Mouse (Mus musculus): ENCODE measurements around the gene Trdmt1. TPM values are rescaled to one million over a fixed set of nuclear protein-coding genes. Genes with fewer than 3 reads are reported as not detected.
"Not testable (repeated sequence)": the region's sequence is repeated elsewhere in the genome, so short reads cannot be mapped to it uniquely, and the experiment has no call there.

Trdmt1 gene
- total RNA-seq (2017), result 5.6 to 15.4 TPM (median 15.0 TPM) in 3 replicates

DNA sequence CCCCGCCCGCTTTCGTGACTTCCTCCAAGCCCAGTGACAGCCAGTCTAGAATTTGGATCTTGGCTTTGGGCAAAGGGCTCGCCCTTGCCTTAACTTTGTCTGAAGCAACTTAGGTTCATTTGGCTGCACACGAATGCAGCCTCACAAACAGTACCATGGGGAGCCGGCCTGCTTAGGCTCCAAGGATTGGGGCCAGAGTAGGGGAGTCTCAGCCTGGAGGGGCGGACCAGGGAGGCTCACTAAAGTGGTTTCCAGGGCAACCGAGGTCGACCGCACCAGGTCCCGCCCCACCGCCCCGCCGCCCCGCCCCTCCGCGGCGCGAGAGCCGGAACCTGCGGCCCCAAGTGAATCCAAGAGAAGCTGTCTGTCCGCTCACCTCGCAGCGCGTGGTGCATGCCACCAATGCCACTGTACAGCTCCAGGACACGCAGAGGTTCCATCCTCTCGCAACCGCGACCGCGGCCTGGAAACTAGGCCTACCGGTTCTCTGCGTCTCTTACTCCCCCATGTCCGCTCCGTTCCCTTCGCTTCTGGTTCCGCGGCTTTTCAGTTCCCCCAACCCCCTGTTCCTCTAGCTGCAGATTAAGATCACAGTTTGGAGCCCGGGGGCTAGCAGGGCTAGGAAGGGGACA, at the start of gene Trdmt1:
Gene Trdmt1 (minus strand): TSS at position 476 of the 632 bp plus-strand sequence.
- ATAC-seq (replicated peaks; ENCODE audit: insufficient number of reproducible peaks, low FRiP score, low TSS enrichment, poor library complexity, severe bottlenecking), result peak; percentile 86

DNA sequence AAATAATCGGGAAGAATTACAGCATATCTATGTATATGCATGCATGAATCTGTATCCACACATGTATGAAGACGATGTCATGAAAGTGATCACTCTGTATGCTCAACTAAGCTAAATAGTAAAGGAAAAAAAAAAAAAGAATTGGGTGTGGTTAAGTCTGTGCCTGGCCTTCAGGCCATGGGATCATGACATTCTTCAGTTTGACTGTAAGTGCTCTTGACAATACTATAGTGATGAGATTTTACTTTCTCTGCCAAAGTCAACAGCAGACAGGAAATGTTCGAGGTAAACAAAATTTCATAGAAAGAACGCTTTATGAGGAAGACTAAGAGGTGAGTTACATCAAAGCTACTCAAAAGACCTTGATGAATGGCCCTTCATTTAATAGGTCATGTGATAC, 48.9 kb upstream of the Trdmt1 start:
- ATAC-seq (replicated peaks; ENCODE audit: insufficient number of reproducible peaks, low FRiP score, low TSS enrichment, poor library complexity, severe bottlenecking), result no peak

DNA sequence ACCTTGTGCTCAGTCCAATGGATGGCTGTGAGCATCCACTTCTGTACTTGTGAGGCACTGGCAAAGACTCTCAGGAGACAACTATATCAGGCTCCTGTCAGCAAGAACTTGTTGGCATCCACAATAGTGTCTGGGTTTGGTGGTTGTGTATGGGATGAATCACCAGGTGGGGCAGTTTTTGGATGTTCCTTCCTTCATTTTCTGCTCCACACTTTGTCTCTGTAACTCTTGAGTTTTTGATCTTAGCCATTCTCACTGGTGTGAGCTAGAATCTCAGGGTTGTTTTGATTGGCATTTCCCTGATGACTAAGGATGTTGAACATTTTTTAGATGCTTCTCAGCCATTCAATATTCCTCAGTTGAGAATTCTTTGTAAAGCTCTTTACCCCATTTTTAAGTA, 39.3 kb upstream of the Trdmt1 start:
- ATAC-seq (replicated peaks; ENCODE audit: insufficient number of reproducible peaks, low FRiP score, low TSS enrichment, poor library complexity, severe bottlenecking), result not testable (repeated sequence)

- ATAC-seq (replicated peaks; ENCODE audit: insufficient number of reproducible peaks, low FRiP score, low TSS enrichment, poor library complexity, severe bottlenecking), result no peak
These were observed 37.7 kb upstream of the Trdmt1 start for GRCm38 (mm10) chr2:13582184-13582583.

- ATAC-seq (replicated peaks; ENCODE audit: insufficient number of reproducible peaks, low FRiP score, low TSS enrichment, poor library complexity, severe bottlenecking), result no peak
These were observed 35.5 kb upstream of the Trdmt1 start for GRCm38 (mm10) chr2:13579991-13580390.

DNA sequence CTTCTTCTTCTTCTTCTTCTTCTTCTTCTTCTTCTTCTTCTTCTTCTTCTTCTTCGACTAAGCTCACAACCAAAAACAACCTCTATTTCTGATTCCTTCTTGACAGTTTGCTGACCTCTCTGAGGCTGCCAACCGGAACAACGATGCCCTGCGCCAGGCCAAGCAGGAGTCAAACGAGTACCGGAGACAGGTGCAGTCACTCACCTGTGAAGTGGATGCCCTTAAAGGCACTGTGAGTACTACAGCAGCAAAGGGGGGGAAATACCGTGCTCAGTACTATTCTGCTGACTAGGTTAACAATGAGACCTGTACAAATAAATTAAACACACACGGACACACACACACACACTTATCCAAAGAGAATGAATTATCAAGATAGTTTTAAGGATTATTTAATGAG, 34.8 kb upstream of the Trdmt1 start:
- no peak for ATAC-seq (replicated peaks; ENCODE audit: insufficient number of reproducible peaks, low FRiP score, low TSS enrichment, poor library complexity, severe bottlenecking)

- no peak for ATAC-seq (replicated peaks; ENCODE audit: insufficient number of reproducible peaks, low FRiP score, low TSS enrichment, poor library complexity, severe bottlenecking)
These were observed 34.1 kb upstream of the Trdmt1 start for GRCm38 (mm10) chr2:13578473-13579152.

DNA sequence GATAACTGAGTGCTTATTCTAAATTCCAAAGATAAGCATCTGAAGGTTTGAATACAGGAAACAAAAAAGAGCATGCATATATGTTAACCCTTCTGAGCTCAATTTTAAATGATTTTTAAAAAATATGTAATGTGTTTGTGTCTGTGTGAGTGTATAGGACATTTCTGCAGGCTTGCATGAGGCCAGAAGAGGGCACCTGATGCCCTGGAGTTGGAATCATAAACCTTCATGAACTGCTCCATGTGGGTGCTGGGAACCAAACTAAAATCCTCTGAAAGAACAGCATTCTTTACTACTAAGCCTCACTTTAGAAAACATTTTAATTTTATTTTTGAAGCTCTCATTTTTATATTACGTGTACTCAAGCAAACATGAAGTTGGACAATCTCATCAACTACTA, 32.9 kb upstream of the Trdmt1 start:
- ATAC-seq (replicated peaks; ENCODE audit: insufficient number of reproducible peaks, low FRiP score, low TSS enrichment, poor library complexity, severe bottlenecking), result no peak

- no peak for ATAC-seq (replicated peaks; ENCODE audit: insufficient number of reproducible peaks, low FRiP score, low TSS enrichment, poor library complexity, severe bottlenecking)
These were observed 31.5 kb upstream of the Trdmt1 start for GRCm38 (mm10) chr2:13575926-13576325.

- peak; percentile 49 for ATAC-seq (replicated peaks; ENCODE audit: insufficient number of reproducible peaks, low FRiP score, low TSS enrichment, poor library complexity, severe bottlenecking)
These were observed 30.9 kb upstream of the Trdmt1 start for GRCm38 (mm10) chr2:13575287-13575801.

- peak; percentile 61 for ATAC-seq (replicated peaks; ENCODE audit: insufficient number of reproducible peaks, low FRiP score, low TSS enrichment, poor library complexity, severe bottlenecking)
These were observed 30.3 kb upstream of the Trdmt1 start for GRCm38 (mm10) chr2:13574801-13575150.

- ATAC-seq (replicated peaks; ENCODE audit: insufficient number of reproducible peaks, low FRiP score, low TSS enrichment, poor library complexity, severe bottlenecking), result peak; percentile 44
These were observed 29.8 kb upstream of the Trdmt1 start for GRCm38 (mm10) chr2:13574066-13574800.

- peak; percentile 16 for ATAC-seq (replicated peaks; ENCODE audit: insufficient number of reproducible peaks, low FRiP score, low TSS enrichment, poor library complexity, severe bottlenecking)
These were observed 29.1 kb upstream of the Trdmt1 start, which contains the start of gene Vim for GRCm38 (mm10) chr2:13573408-13574065. Vim (plus strand) TSS chr2:13573927.

DNA sequence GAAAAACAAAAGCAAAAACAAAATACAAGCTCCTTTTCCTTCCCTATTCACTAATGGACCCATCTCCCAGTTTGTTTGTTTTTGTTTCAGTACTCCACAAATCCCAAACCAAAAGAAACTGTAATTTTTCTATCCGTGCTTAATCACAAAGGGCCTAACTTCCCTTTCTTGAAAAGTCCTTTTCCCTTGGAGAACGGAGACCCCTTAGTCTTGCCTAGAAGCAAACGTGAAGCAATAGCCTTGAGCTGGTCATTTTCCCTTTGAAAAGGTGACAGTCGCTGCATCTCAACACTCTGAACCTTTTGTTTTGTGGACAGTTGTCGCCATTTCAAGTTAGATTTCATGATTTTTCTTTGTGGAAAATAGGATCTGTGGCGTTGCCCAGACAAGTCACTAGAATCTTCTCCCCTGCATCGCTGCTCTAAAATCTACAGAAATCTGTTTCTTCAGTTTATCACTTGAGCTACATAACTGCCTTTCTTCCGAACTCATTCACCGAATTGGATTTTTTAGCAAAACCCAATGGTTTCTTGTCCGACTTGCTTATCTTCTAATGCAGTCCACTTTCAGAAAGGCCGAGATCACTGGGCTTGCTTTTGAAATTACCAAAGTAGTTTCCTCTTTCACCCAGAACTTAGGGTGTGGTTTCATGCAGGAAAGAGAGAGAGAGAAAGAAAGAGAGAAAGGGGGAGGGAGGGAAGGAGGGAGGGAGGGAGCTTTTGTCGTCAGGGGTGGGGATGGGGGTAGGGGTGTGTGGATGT, 28.4 kb upstream of the Trdmt1 start:
- no peak for ATAC-seq (replicated peaks; ENCODE audit: insufficient number of reproducible peaks, low FRiP score, low TSS enrichment, poor library complexity, severe bottlenecking)

DNA sequence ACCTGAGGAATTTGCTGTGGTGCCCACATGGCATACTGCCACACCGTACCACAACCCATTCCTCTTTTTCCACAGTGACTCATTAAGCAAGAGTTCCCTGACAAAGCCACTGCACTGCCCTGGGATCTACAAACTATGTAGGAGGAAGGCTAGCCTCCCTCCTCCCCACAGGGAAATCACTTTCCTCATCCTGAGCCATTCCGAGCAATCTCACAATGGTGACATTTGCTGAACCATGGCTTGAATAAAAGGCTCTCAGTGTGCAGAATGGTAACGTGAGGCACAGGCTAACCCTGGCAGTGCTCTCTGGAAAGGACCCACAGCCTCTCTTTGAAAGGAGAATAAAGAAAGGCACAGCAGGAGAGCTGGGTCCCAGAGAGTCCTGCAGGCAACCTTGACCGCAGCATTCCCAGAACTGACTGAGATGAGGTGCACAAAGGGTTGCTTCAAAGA, 27.7 kb upstream of the Trdmt1 start:
- ATAC-seq (replicated peaks; ENCODE audit: insufficient number of reproducible peaks, low FRiP score, low TSS enrichment, poor library complexity, severe bottlenecking), result no peak

DNA sequence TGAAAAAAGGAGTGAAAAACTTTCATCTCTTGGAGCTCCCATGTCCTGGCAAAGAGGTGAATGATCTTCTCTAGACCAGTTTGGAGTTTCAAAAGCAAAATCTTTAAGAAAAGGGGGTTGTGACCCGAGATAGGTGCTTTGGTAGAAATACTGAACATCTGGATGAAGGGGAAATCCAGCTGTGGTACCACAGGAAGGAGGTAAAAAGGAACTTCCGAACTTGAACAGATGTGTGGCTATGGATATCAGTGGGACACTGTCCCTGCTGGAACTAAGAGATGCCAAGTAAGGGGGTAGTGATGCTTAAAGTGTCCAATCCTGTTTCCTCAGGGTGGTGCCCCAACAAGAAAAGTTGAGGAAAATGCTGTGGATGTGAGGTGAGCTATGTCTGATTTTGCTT, 25.7 kb upstream of the Trdmt1 start:
- ATAC-seq (replicated peaks; ENCODE audit: insufficient number of reproducible peaks, low FRiP score, low TSS enrichment, poor library complexity, severe bottlenecking), result no peak

GRCm38 (mm10) chr2:13560396-13560795, 15.9 kb upstream of the Trdmt1 start:
- ATAC-seq (replicated peaks; ENCODE audit: insufficient number of reproducible peaks, low FRiP score, low TSS enrichment, poor library complexity, severe bottlenecking), result no peak

GRCm38 (mm10) chr2:13559729-13560128, 15.3 kb upstream of the Trdmt1 start:
- ATAC-seq (replicated peaks; ENCODE audit: insufficient number of reproducible peaks, low FRiP score, low TSS enrichment, poor library complexity, severe bottlenecking), result no peak
